ENCODE assay signal across 13 mouse cellular contexts in genomic region chr6:53801269-53801892, GRCm38 (mm10). TPM values are rescaled to one million over a fixed set of nuclear protein-coding genes. Genes with fewer than 3 reads are reported as not detected.
DNase-seq lines count a peak whose midpoint lies in the region; ATAC-seq and TF ChIP-seq lines count a peak whose summit lies in the region.
"Had no signal": no experiment of that assay in that cellular context is flagged by ENCODE, and none has a peak within 500 bp of the region (broad histone marks: within the 10 kb centered on the region; RNA-seq: fewer than 3 reads in every experiment).

No protein-coding gene starts in this region.

- peak; percentile 26; the same call in 1 of the 2 replicates for TF ChIP-seq EP300 in CH12.LX (IDR thresholded peaks at IDR 0.05; ENCODE audit: low read length)

- no peak overlapping the region for H3K4me3 ChIP-seq in forebrain, postnatal 0 days (ENCODE audit: low read depth, low read length)
- H3K4me3 ChIP-seq in forebrain, embryonic 16.5 days (replicated peaks; ENCODE audit: low read length): no peak overlapping the region
- H3K4me3 ChIP-seq in CH12.LX (replicated peaks in 1 of 3; ENCODE audit: low read depth in 2 of 3, low read length in 2 of 3, poor library complexity in 1 of 3): no peak overlapping the region
- H3K4me3 ChIP-seq: heart, adult 2 months; intestine, embryonic 15.5 days; limb, embryonic 12.5 days; neural tube, embryonic 13.5 days had no signal

- H3K79me2 ChIP-seq in CH12.LX (replicated peaks; ENCODE audit: control insufficient read depth, extremely low read depth, insufficient read depth, poor library complexity, severe bottlenecking): no peaks in the 10 kb centered on the region

- TF ChIP-seq CTCF in forebrain, postnatal 0 days (IDR thresholded peaks at IDR 0.05; ENCODE audit: low read depth): no peak
- no peak for TF ChIP-seq CTCF in CH12.LX (conservative IDR thresholded peaks at IDR 0.05 in 1 of 2, IDR thresholded peaks at IDR 0.05 in 1 of 2; ENCODE audit: low read depth in 2 of 2, low read length in 2 of 2)

- 63% methylated on average over 4 of the region's 4 CpGs for WGBS in forebrain, postnatal 0 days
- 56% methylated on average over 4 of the region's 4 CpGs for WGBS in forebrain, embryonic 16.5 days

- dilution Hi-C loops in CH12.LX (cut with MboI; ENCODE audit: extremely low pct_ligation_motif_present, extremely low pct_unique_long_range_greater_than_20kb, low sequenced_read_pairs): no loop called here

- TF ChIP-seq POLR2A in CH12.LX (IDR thresholded peaks at IDR 0.05; ENCODE audit: low read depth, low read length): no peak

- H3K27me3 ChIP-seq in forebrain, postnatal 0 days (ENCODE audit: insufficient read depth, low read length): no peaks in the 10 kb centered on the region; the same call in 1 of the 2 replicates
- no peaks in the 10 kb centered on the region for H3K27me3 ChIP-seq in forebrain, embryonic 16.5 days (replicated peaks; ENCODE audit: control insufficient read depth, insufficient read depth, low read length)
- H3K27me3 ChIP-seq in CH12.LX (replicated peaks): no peaks in the 10 kb centered on the region
- H3K27me3 ChIP-seq: intestine, embryonic 15.5 days; limb, embryonic 12.5 days; neural tube, embryonic 13.5 days had no signal

- H3K36me3 ChIP-seq in forebrain, postnatal 0 days (ENCODE audit: insufficient read depth): no peaks in the 10 kb centered on the region
- H3K36me3 ChIP-seq in forebrain, embryonic 16.5 days (ENCODE audit: control insufficient read depth, insufficient read depth): no peaks in the 10 kb centered on the region
- no peaks in the 10 kb centered on the region for H3K36me3 ChIP-seq in CH12.LX (replicated peaks in 1 of 2; ENCODE audit: control insufficient read depth in 1 of 2, insufficient read depth in 1 of 2, low read length in 1 of 2)
- H3K36me3 ChIP-seq: intestine, embryonic 15.5 days; limb, embryonic 12.5 days; neural tube, embryonic 13.5 days had no signal

- H3K9me3 ChIP-seq in forebrain, postnatal 0 days (ENCODE audit: low read length): no peaks in the 10 kb centered on the region
- no peaks in the 10 kb centered on the region for H3K9me3 ChIP-seq in forebrain, embryonic 16.5 days (ENCODE audit: control insufficient read depth, low read length)
- H3K9me3 ChIP-seq in CH12.LX (replicated peaks; ENCODE audit: low read length): no peaks in the 10 kb centered on the region
- H3K9me3 ChIP-seq: intestine, embryonic 15.5 days; limb, embryonic 12.5 days; neural tube, embryonic 13.5 days had no signal

- no peak for TF ChIP-seq RAD21 in CH12.LX (IDR thresholded peaks at IDR 0.05; ENCODE audit: low read depth, low read length)

- intact Hi-C loops in left cerebral cortex, postnatal 10 days (cut with DNase I): no loop called here

- in situ Hi-C loops in CH12.LX (cut with MboI; ENCODE audit: low pct_ligation_motif_present, low pct_unique_long_range_greater_than_20kb, low sequenced_read_pairs): no loop called here

- H3K9ac ChIP-seq in forebrain, postnatal 0 days: no peak overlapping the region
- no peak overlapping the region for H3K9ac ChIP-seq in forebrain, embryonic 16.5 days (replicated peaks; ENCODE audit: low read depth, low read length)
- no peak overlapping the region for H3K9ac ChIP-seq in CH12.LX (ENCODE audit: insufficient read depth, low read depth)
- H3K9ac ChIP-seq: intestine, embryonic 15.5 days; limb, embryonic 12.5 days; neural tube, embryonic 13.5 days had no signal

- peak; percentile 93 for ATAC-seq in forebrain, postnatal 0 days
- no peak for ATAC-seq in forebrain, embryonic 16.5 days
- ATAC-seq in activated CD4-positive, CD25-positive, alpha-beta regulatory T cell, adult 4 months: no peak
- ATAC-seq: intestine, embryonic 15.5 days had no signal

- 0 out of 2 replicates have a peak overlapping the region, but pooled peaks have one; percentile 9 for H3K27ac ChIP-seq in forebrain, postnatal 0 days (ENCODE audit: low read depth, low read length)
- no peak overlapping the region for H3K27ac ChIP-seq in forebrain, embryonic 16.5 days (ENCODE audit: low read length)
- no peak overlapping the region for H3K27ac ChIP-seq in CH12.LX (ENCODE audit: insufficient read depth, low read depth)
- H3K27ac ChIP-seq: heart, adult 2 months; intestine, embryonic 15.5 days; limb, embryonic 12.5 days; neural tube, embryonic 13.5 days had no signal

- no peaks in the 10 kb centered on the region for H3K4me1 ChIP-seq in forebrain, postnatal 0 days (ENCODE audit: insufficient read depth)
- no peaks in the 10 kb centered on the region for H3K4me1 ChIP-seq in forebrain, embryonic 16.5 days (replicated peaks; ENCODE audit: control insufficient read depth, insufficient read depth, low read length)
- H3K4me1 ChIP-seq in CH12.LX (ENCODE audit: control insufficient read depth in 1 of 2, insufficient read depth in 2 of 2): peaks cover 7 to 40% of the 10 kb centered on the region in 2 experiments

- H3K4me2 ChIP-seq in forebrain, postnatal 0 days (ENCODE audit: low read depth): no peak overlapping the region
- no peak overlapping the region for H3K4me2 ChIP-seq in forebrain, embryonic 16.5 days (ENCODE audit: low read length)
- peak overlapping the region; percentile 48; the same call in 1 of the 2 replicates for H3K4me2 ChIP-seq in CH12.LX (ENCODE audit: insufficient read depth, low read depth, poor library complexity, severe bottlenecking)
- H3K4me2 ChIP-seq: intestine, embryonic 15.5 days; limb, embryonic 12.5 days; neural tube, embryonic 13.5 days had no signal

- DNase-seq in forebrain, postnatal 0 days: no peak
- DNase-seq in left cerebral cortex, postnatal 10 days (ENCODE audit: extremely low spot score in 1 of 2, low spot score in 2 of 2): peak; percentile 38 to 48
- DNase-seq in left cerebral cortex, adult 18-20 months (ENCODE audit: low spot score in 2 of 2): no peak
- DNase-seq in CH12.LX (ENCODE audit: extremely low read depth) (peak; percentile 52), R1 (ENCODE audit: low read depth, low spot score) (peak; percentile 76)
- DNase-seq: embryo, embryonic 11 days; midbrain, embryonic 14.5 days had no signal

TF ChIP-seq in CH12.LX, 34 proteins besides CTCF, POLR2A, EP300 and RAD21:
- no peak for TF ChIP-seq SIN3A (IDR thresholded peaks at IDR 0.05; ENCODE audit: low read length)
- TF ChIP-seq ELF1 (IDR thresholded peaks at IDR 0.05; ENCODE audit: low read depth, low read length): no peak
- no peak for TF ChIP-seq ZC3H11A (IDR thresholded peaks at IDR 0.05; ENCODE audit: low read depth, low read length)
- TF ChIP-seq MAX (IDR thresholded peaks at IDR 0.05; ENCODE audit: low read length): no peak
- no peak for TF ChIP-seq JUND (conservative IDR thresholded peaks at IDR 0.05; ENCODE audit: low read depth, low read length)
- TF ChIP-seq ZMIZ1 (IDR thresholded peaks at IDR 0.05; ENCODE audit: low read depth, low read length): no peak
- TF ChIP-seq UBTF (IDR thresholded peaks at IDR 0.05; ENCODE audit: low read depth, low read length): no peak
- no peak for TF ChIP-seq ZNF384 (IDR thresholded peaks at IDR 0.05; ENCODE audit: low read depth, low read length)
- no peak for TF ChIP-seq USF1 (IDR thresholded peaks at IDR 0.05; ENCODE audit: low read depth, low read length)
- TF ChIP-seq E2F4 (IDR thresholded peaks at IDR 0.05; ENCODE audit: insufficient replicate concordance, low read depth, low read length): no peak
- no peak for TF ChIP-seq TCF12 (IDR thresholded peaks at IDR 0.05; ENCODE audit: low read depth, low read length)
- TF ChIP-seq TBP (conservative IDR thresholded peaks at IDR 0.05; ENCODE audit: low read depth, low read length): no peak
- TF ChIP-seq BHLHE40 (IDR thresholded peaks at IDR 0.05; ENCODE audit: low read depth, low read length): no peak
- TF ChIP-seq GABPA (IDR thresholded peaks at IDR 0.05; ENCODE audit: insufficient replicate concordance, low read depth, low read length): no peak
- TF ChIP-seq MAFK (IDR thresholded peaks at IDR 0.05; ENCODE audit: insufficient replicate concordance, low read length): no peak
- no peak for TF ChIP-seq POLR2AphosphoS2 (IDR thresholded peaks at IDR 0.05; ENCODE audit: low read depth, low read length)
- TF ChIP-seq RCOR1 (conservative IDR thresholded peaks at IDR 0.05; ENCODE audit: low read depth, low read length): no peak
- no peak for TF ChIP-seq KAT2A (IDR thresholded peaks at IDR 0.05; ENCODE audit: insufficient replicate concordance, low read length)

RNA-seq across cellular contexts. Expression of gene Tril, which starts 19.2 kb away (rescaled TPM):
- 17.8 and 27.8 TPM in 2 replicates for total RNA-seq in forebrain, postnatal 0 days (2014; rRNA removed)
- polyA plus RNA-seq in forebrain, postnatal 0 days (2015; fragmentation: Nextera tagmentation; extraction: Ambion mirVana): 8.5 and 18.2 TPM in 2 replicates
- 7.4 and 7.7 TPM in 2 replicates for polyA plus RNA-seq in forebrain, embryonic 16.5 days (2015; fragmentation: Nextera tagmentation; extraction: Ambion mirVana)
- total RNA-seq in left cerebral cortex, postnatal 10 days (2021): 10 to 100 TPM; 47.6 to 50.3 TPM
- total RNA-seq in left cerebral cortex, adult 18-20 months (2021): 10 to 100 TPM; 33.0 to 33.6 TPM
- total RNA-seq in CH12.LX (2012; rRNA removed) (not detected in 2 replicates), CH12.LX (2014; rRNA removed) (not detected in 2 replicates)
- polyA plus RNA-seq in CH12.LX (2012; ENCODE audit: insufficient read length, low read depth): not detected in 2 replicates
- not detected for polyA plus RNA-seq in activated CD4-positive, CD25-positive, alpha-beta regulatory T cell, adult 4 months (2017; shearing (Covaris generic))

Comparison
In these comparisons a context has a peak if more than half of its experiments do, and no peak if none do; other contexts are left out.
1. DNase-seq: peak in left cerebral cortex, postnatal 10 days (2 of 2), CH12.LX (single experiment) and R1 (single experiment); none in forebrain, postnatal 0 days (single experiment) and left cerebral cortex, adult 18-20 months (0 of 2).
2. RNA of gene Tril, which starts 19.2 kb away (total RNA-seq): 47.6 to 50.3 TPM in left cerebral cortex, postnatal 10 days, 33.0 to 33.6 TPM in left cerebral cortex, adult 18-20 months and 17.8 to 27.8 TPM in forebrain, postnatal 0 days; not detected in CH12.LX; every median in the first group is over 10 times any median in the second.